Mouse (Mus musculus): ENCODE measurements at regions not wholly inside any gene's neighbourhood (a gene's known extent, or its start where the extent isn't known, plus 50 kb on each side); places are given as distances from the start of the nearest gene placed in this dataset.

DNA sequence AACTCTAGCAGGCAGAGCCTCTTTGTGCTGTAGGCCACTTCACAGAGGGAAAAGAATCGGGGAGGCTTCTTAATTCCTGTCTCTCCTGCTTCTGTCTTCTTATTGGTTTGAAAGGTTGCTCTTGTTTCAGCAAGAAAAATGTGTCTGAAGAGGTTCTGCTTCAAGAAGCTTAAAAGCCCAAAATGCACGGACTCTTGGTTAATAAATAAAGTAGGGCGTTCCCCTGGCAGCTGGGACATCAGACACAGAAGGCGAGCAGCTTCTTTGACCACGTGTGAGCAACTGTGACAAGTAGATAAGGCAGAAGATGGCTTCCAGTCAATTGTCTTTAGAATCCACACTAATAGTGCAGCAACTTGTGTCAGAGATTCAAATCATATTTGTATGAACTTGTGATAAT lies 226.9 kb upstream of the Arrdc4 start:
- no peaks in the 10 kb centered on the region for H3K79me2 ChIP-seq (ENCODE audit: control insufficient read depth, insufficient read depth, low read length, poor library complexity)
- peak; percentile 3 for DNase-seq (ENCODE audit: low read depth, low spot score)
- no peaks in the 10 kb centered on the region for H3K9me3 ChIP-seq (replicated peaks; ENCODE audit: insufficient read depth, low read length)
- TF ChIP-seq SMC3 (IDR thresholded peaks at IDR 0.05; ENCODE audit: low read depth, low read length): no peak
- TF ChIP-seq ZC3H11A (IDR thresholded peaks at IDR 0.05; ENCODE audit: low read depth, low read length): no peak
- TF ChIP-seq RAD21 (IDR thresholded peaks at IDR 0.05; ENCODE audit: low read depth, low read length): no peak
- no peak for TF ChIP-seq ETS1 (IDR thresholded peaks at IDR 0.05; ENCODE audit: low read depth, low read length)
- TF ChIP-seq MAX (IDR thresholded peaks at IDR 0.05; ENCODE audit: low read length): no peak
- TF ChIP-seq ELF1 (IDR thresholded peaks at IDR 0.05; ENCODE audit: low read depth, low read length): no peak
- no peak for TF ChIP-seq TAL1 (IDR thresholded peaks at IDR 0.05; ENCODE audit: low read length)
- TF ChIP-seq SIN3A (IDR thresholded peaks at IDR 0.05; ENCODE audit: low read length): no peak
- no peak for TF ChIP-seq CHD1 (IDR thresholded peaks at IDR 0.05; ENCODE audit: low read depth, low read length)
- no peak for TF ChIP-seq GATA1 (IDR thresholded peaks at IDR 0.05; ENCODE audit: low read depth, low read length)
- TF ChIP-seq USF2 (IDR thresholded peaks at IDR 0.05; ENCODE audit: borderline replicate concordance in 1 of 2, insufficient read depth in 1 of 2, low read depth in 1 of 2, low read length in 2 of 2): no peak
- no peak for TF ChIP-seq E2F4 (IDR thresholded peaks at IDR 0.05; ENCODE audit: borderline replicate concordance, low read depth, low read length)
- no peak for TF ChIP-seq POLR2AphosphoS2 (IDR thresholded peaks at IDR 0.05; ENCODE audit: low read length)
- no peak for TF ChIP-seq UBTF (IDR thresholded peaks at IDR 0.05; ENCODE audit: borderline replicate concordance, insufficient read depth, low read depth, low read length)
- no peak for TF ChIP-seq POLR2AphosphoS5 (IDR thresholded peaks at IDR 0.05; ENCODE audit: borderline replicate concordance, low read depth, low read length)
- no peaks in the 10 kb centered on the region for H3K4me1 ChIP-seq (ENCODE audit: control insufficient read depth in 1 of 2, insufficient read depth in 2 of 2, low read length in 2 of 2)
- H3K9ac ChIP-seq (ENCODE audit: control insufficient read depth, low read depth, low read length, poor library complexity, severe bottlenecking): no peak overlapping the region
- H3K27ac ChIP-seq (ENCODE audit: control insufficient read depth, low read depth, low read length): no peak overlapping the region
- H3K36me3 ChIP-seq (ENCODE audit: control insufficient read depth in 1 of 2, insufficient read depth in 2 of 2, low read length in 2 of 2): no peaks in the 10 kb centered on the region
- H3K27me3 ChIP-seq (ENCODE audit: control insufficient read depth in 1 of 2, insufficient read depth in 2 of 2, low read length in 2 of 2): no peaks in the 10 kb centered on the region
- H3K4me3 ChIP-seq (ENCODE audit: control insufficient read depth in 1 of 2, insufficient read depth in 1 of 2, low read depth in 2 of 2, low read length in 2 of 2): no peak overlapping the region

DNA sequence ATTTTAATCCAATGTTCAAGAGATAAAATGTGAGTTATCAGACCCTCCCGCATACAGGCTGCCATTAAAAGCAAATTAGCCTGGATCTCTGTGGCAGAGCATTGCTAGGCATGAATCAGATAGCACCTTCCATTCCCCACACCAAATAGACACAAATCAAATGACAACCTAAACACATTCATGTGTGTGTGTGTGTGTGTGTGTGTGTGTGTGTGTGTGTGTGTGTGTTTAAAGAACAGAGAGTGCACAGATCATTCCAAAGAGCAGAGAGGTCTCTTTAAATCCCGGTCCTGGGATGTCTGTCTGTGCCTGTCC lies 226.5 kb upstream of the Arrdc4 start:
- Histone ChIP-seq H3K9ac (ENCODE audit: control insufficient read depth, low read depth, low read length, poor library complexity, severe bottlenecking) (no peak overlapping the region), H3K4me3 (ENCODE audit: control insufficient read depth in 1 of 2, insufficient read depth in 1 of 2, low read depth in 2 of 2, low read length in 2 of 2) (no peak overlapping the region), H3K9me3 (replicated peaks; ENCODE audit: insufficient read depth, low read length) (no peaks in the 10 kb centered on the region), H3K4me1 (ENCODE audit: control insufficient read depth in 1 of 2, insufficient read depth in 2 of 2, low read length in 2 of 2) (no peaks in the 10 kb centered on the region), H3K27me3 (ENCODE audit: control insufficient read depth in 1 of 2, insufficient read depth in 2 of 2, low read length in 2 of 2) (no peaks in the 10 kb centered on the region), H3K79me2 (ENCODE audit: control insufficient read depth, insufficient read depth, low read length, poor library complexity) (no peaks in the 10 kb centered on the region), H3K27ac (ENCODE audit: control insufficient read depth, low read depth, low read length) (no peak overlapping the region), H3K36me3 (ENCODE audit: control insufficient read depth in 1 of 2, insufficient read depth in 2 of 2, low read length in 2 of 2) (no peaks in the 10 kb centered on the region)
- no peak for TF ChIP-seq GATA1 (IDR thresholded peaks at IDR 0.05; ENCODE audit: low read depth, low read length)
- TF ChIP-seq SMC3 (IDR thresholded peaks at IDR 0.05; ENCODE audit: low read depth, low read length): no peak
- no peak for TF ChIP-seq MEF2A (IDR thresholded peaks at IDR 0.05; ENCODE audit: extremely low read depth, insufficient replicate concordance, low read depth, low read length, poor library complexity, severe bottlenecking)
- TF ChIP-seq UBTF (IDR thresholded peaks at IDR 0.05; ENCODE audit: borderline replicate concordance, insufficient read depth, low read depth, low read length): no peak
- no peak for DNase-seq (ENCODE audit: low read depth, low spot score)

Measured in MEL (cell line).